Mouse (Mus musculus): ENCODE measurements around the gene Slc2a5. TPM values are rescaled to one million over a fixed set of nuclear protein-coding genes. Genes with fewer than 3 reads are reported as not detected.

Slc2a5 gene
- total RNA-seq (2015; ENCODE audit: low replicate concordance) (not detected in 2 replicates), total RNA-seq (2017; ENCODE audit: low replicate concordance) (not detected in 2 replicates)

DNA sequence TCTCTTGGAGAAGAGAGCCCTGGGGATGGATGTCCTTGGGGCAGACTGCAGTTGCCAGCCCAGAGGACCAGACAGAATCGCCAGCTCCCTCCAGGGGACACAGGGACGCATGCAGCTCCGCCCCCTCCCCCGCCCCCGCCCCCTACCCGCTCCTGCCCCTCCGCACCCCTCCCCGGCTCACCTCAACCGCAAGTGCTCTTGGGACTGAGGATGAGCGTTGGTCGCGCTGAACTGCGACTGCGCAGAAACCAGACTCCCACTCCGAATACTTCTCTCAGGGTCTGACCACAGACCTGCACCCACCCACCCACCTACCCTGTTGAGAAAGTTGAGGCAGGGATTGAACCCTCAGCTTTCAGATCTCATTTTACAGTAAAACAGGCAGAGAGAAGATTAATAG is at the start of gene Slc2a5:
Gene Slc2a5 (plus strand): TSS at position 229 of the 400 bp plus-strand sequence.
- no peak for ATAC-seq (replicated peaks; ENCODE audit: low FRiP score, poor library complexity, severe bottlenecking)

GRCm38 (mm10) chr4:150070136-150070535 is 48.9 kb upstream of the Slc2a5 start:
- no peak for ATAC-seq (replicated peaks; ENCODE audit: low FRiP score, poor library complexity, severe bottlenecking)

GRCm38 (mm10) chr4:150072416-150073101 is 46.5 kb upstream of the Slc2a5 start:
- ATAC-seq (replicated peaks; ENCODE audit: low FRiP score, poor library complexity, severe bottlenecking), result no peak; the same call in 1 of the 2 replicates

DNA sequence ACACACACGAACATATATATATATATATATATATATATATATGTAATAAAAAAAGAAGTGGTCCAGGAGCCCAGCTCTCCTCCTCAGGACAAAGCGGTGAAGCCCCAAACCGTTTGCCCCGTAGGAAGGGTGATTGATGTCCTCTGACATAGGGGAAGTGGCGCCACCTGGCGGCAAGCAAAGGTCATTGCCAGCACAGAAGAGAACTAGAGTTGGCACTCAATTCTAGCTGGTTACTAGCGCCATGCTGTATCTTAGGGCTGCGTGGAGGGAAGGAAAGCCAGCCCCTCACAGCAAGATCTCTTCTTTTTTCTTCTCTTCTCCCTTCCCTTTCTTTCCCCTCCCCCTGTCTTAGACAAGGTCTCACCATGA is 46.0 kb upstream of the Slc2a5 start:
- ATAC-seq (replicated peaks; ENCODE audit: low FRiP score, poor library complexity, severe bottlenecking), result peak; percentile 57; the same call in 1 of the 2 replicates

DNA sequence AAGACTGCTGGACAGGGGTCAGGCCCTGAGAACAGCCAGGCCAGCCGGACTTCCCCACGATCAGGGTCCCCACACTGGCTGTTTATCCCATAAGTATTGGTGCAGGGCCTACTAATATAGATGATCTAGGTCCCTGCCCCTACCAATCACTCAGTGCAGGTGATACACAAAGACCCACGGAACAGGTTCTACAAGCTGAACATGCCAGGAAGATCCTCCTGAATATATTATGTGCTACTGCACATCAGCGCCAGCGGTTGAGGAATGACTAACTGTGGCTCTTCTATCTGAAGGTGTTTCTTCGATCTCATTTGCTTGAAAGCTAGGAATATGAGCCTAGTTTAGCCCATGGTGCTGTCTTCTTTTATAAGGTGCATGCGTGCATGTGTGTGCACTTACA is 43.7 kb upstream of the Slc2a5 start:
- no peak for ATAC-seq (replicated peaks; ENCODE audit: low FRiP score, poor library complexity, severe bottlenecking)

DNA sequence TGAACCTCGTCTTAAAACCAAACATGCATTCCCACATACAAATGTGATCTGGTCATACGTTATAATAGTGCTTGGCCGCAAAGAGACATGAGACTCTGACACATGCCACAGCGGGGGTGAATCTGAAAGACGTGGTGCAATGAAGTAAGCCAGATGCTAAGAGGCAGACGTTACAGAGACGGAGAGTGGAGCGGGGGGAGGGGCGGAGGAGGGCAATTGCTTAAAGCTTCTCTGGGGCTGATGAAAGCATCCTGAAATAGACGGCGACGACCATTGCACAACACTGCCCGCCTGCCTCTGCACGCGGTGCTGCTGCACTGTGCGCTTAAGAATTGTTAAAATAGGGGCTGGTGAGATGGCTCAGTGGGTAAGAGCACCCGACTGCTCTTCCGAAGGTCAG is 42.9 kb upstream of the Slc2a5 start:
- ATAC-seq (replicated peaks; ENCODE audit: low FRiP score, poor library complexity, severe bottlenecking), result no peak

DNA sequence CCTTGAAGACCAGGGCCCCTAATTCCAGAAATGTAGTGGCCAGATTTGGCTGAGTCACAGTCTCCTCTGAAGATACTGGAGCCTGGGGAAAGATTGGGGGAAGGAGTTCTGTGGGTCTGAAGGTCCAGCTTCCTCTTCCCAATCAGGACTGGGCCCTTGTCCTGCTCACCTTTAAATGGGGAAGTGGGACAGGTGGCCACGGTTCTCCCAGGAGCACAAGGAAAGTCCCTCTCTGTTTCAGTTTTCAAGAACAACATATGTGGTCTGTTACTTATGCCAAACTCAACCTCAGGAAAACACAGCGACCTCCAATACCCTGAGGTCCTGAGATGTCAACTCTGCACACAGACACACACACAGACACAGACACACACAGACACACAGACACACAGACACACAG is 40.4 kb upstream of the Slc2a5 start:
- no peak for ATAC-seq (replicated peaks; ENCODE audit: low FRiP score, poor library complexity, severe bottlenecking)

DNA sequence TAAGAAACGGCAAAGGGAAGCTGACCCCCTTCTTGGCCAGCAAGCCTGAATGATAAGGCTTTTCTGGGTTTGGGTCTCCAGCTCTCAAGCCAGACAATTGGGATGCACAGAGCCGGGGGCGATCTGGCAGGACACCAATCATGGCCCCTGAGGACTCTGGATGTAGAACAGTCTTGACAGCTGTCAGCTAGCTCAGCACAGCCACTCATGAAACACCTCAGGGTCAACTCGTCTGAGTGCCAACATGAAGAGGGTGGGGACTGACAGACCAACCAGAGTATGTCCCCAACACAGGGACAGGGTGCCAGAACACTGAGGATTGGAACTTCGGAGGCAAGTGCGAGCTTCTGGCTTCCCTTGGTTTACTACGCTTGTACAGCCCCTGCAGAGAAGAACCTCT is 39.8 kb upstream of the Slc2a5 start:
- no peak for ATAC-seq (replicated peaks; ENCODE audit: low FRiP score, poor library complexity, severe bottlenecking)

- ATAC-seq (replicated peaks; ENCODE audit: low FRiP score, poor library complexity, severe bottlenecking), result no peak
These were observed 38.6 kb upstream of the Slc2a5 start for GRCm38 (mm10) chr4:150080330-150080967.

- no peak for ATAC-seq (replicated peaks; ENCODE audit: low FRiP score, poor library complexity, severe bottlenecking)
These were observed 33.7 kb upstream of the Slc2a5 start for GRCm38 (mm10) chr4:150085366-150085765.

- no peak for ATAC-seq (replicated peaks; ENCODE audit: low FRiP score, poor library complexity, severe bottlenecking)
These were observed 32.3 kb upstream of the Slc2a5 start for GRCm38 (mm10) chr4:150086841-150087160.

GRCm38 (mm10) chr4:150087161-150087889 is 31.8 kb upstream of the Slc2a5 start, which contains the start of gene Gpr157:
TSS of gene Gpr157 (plus strand) at chr4:150087365.
- ATAC-seq (replicated peaks; ENCODE audit: low FRiP score, poor library complexity, severe bottlenecking), result peak; percentile 43

DNA sequence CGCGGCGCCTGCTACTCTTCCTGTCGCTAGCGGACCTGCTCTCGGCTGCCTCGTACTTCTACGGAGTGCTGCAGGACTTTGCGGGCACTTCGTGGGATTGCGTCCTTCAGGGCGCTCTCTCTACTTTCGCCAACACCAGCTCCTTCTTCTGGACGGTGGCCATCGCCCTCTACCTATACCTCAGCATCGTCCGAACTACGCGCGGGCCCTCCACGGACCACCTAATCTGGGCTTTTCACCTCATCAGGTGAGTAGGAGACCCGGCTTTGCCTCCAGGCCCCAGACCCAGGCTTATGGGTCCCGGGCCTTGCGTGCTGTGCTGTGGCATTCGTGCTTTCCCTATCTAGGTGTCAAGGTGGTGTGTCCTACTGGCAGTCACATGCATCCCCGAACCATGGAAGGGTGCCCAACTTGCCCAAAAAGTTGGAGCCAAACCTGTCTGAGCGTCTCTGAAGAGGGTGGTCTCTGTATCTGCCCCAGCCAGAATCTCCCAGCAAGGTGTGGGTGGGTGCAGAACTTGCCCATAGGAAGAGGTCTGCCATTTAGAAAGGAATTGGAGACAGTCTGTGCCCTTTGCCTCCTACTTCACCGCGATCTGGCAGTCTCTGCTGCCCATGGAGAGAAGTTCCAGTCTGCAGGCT is 31.1 kb upstream of the Slc2a5 start:
- no peak for ATAC-seq (replicated peaks; ENCODE audit: low FRiP score, poor library complexity, severe bottlenecking)

DNA sequence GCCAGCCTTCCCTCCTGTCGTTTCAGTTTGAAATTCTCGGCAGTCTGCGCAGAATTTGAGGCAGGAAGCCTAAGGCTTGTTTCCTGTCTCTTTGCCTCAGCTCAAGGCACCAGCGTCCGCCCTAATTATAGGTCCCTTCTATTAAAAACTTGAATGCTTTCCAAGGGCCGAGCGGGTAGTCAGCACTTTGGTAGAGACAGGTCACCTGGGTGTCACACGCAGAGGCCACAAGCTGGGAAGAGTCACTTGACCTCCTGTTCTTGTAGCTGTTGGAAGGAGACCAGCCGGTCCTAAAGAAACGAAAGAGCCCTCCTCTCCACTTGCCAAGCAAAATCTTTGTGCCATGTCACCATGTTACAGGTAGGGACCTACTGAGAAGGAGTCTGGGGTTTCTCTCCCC is 30.0 kb upstream of the Slc2a5 start:
- ATAC-seq (replicated peaks; ENCODE audit: low FRiP score, poor library complexity, severe bottlenecking), result no peak

GRCm38 (mm10) chr4:150091887-150092582 is 27.0 kb upstream of the Slc2a5 start:
- ATAC-seq (replicated peaks; ENCODE audit: low FRiP score, poor library complexity, severe bottlenecking), result no peak

- no peak for ATAC-seq (replicated peaks; ENCODE audit: low FRiP score, poor library complexity, severe bottlenecking)
These were observed 26.5 kb upstream of the Slc2a5 start for GRCm38 (mm10) chr4:150092583-150092902.

DNA sequence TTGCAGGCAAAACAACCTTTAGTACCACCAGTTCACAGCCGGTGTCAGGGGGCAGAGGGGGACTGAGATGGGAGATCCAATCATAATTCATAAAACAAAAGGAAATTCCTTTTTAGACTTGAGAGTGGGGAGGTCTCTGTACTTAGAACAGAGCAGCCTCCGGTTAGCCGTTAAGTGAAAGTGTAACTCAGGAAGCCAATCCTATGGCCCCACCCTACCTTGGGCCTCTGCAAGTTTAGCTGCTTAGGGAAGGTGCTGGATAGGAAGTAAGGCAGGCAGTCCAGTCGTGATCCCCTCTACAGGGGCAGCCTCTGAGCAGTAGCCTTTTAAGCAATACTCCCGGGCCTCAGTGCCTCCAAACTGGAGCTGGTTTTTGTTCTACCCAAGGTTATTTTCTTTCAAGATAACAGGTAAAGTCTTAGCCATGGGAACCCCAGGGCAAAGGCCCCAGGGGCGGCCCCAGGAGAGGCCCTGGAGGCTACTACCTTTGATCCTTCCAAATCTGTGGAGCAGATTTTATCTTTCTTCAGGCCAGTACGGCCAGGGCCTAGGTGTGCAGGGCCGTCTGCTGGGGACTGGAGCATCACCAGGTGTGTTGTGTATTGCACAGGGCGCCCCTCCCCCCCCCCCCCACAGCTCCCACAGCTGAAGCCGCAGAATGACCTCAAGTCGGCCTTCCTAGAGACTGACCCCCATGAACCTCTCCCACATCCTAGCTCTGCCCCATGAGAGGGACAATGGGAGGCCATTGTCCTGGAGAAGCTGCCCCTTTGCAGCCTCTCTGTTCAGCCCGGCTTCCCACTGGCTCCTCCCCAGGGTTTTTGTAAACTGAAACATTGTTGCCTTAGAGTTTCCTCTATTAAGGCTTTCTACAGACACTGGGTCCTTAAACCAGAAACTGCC is 25.3 kb upstream of the Slc2a5 start:
- ATAC-seq (replicated peaks; ENCODE audit: low FRiP score, poor library complexity, severe bottlenecking), result no peak

DNA sequence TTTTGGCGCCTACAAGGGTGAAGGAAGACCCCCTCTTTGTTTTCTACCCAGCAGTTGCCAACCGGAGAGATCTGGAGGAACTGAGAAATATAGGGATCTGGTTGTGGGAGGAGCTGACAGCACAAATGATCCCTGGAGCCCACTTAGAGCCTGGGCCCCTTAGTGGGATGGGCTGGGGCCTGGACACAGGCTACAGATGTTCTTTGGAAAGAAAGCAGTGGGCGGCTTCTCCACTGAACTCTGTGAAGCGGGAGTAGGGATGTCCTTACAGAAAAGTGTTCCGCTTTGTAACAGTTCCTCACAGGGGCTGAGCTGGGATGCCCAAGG is 24.7 kb upstream of the Slc2a5 start:
- no peak for ATAC-seq (replicated peaks; ENCODE audit: low FRiP score, poor library complexity, severe bottlenecking)

- no peak for ATAC-seq (replicated peaks; ENCODE audit: low FRiP score, poor library complexity, severe bottlenecking)
These were observed 22.8 kb upstream of the Slc2a5 start for GRCm38 (mm10) chr4:150096309-150096708.

Data from erythroid progenitor cell, adult 5-6 weeks (primary cell).